Mouse (Mus musculus) heart, postnatal 14 days (tissue): ENCODE measurements around the gene Pan3. TPM values are rescaled to one million over a fixed set of nuclear protein-coding genes. Genes with fewer than 3 reads are reported as not detected.

ENCODE experiments used
- DNase-seq, 2 experiments: peaks; one replicate each; pipeline ENCODE4 v3.0.0; 2021 to 2022
- intact Hi-C: fragments of 180-260 bp; cut with DNase I; formaldehyde crosslinking; loops from one replicate; pipeline ENCODE4 v1.15.1; 2025
- long read RNA-seq, 2 experiments: library from polyadenylated mRNA; stranded (forward); transcript quantifications; one replicate each; pipeline ENCODE4 v2.0.0; 2021
- total RNA-seq, 2 experiments: library from RNA; stranded (reverse); gene quantifications; 2 replicates each; pipeline ENCODE4 v1.2.3; 2021

Pan3 gene
- total RNA-seq: 10 to 100 TPM; 53.9 to 62.5 TPM
- long read RNA-seq, experiment 1, partial matches to known transcripts: 5 of 7 reads
- long read RNA-seq, experiment 1, other reads (novel, unspliced or antisense): 2 of 7 reads
- long read RNA-seq, experiment 2, full-length matches to known transcripts: 2 of 12 reads
- long read RNA-seq, experiment 2, partial matches to known transcripts: 4 of 12 reads
- long read RNA-seq, experiment 2, other reads (novel, unspliced or antisense): 6 of 12 reads

GRCm38 (mm10) chr5:147429535-147430305, at the start of gene Pan3:
Gene Pan3, plus strand, starts transcription at chr5:147430161.
- intact Hi-C loops: loop anchor here (5.0 to 10.0 kb wide), 3 partner anchors 58 to 295 kb away; partner anchors contain the start of gene Flt1
- peak; percentile 97 to 98 for DNase-seq

GRCm38 (mm10) chr5:147381396-147381795, 48.6 kb upstream of the Pan3 start:
- intact Hi-C loops: no loop called here

DNA sequence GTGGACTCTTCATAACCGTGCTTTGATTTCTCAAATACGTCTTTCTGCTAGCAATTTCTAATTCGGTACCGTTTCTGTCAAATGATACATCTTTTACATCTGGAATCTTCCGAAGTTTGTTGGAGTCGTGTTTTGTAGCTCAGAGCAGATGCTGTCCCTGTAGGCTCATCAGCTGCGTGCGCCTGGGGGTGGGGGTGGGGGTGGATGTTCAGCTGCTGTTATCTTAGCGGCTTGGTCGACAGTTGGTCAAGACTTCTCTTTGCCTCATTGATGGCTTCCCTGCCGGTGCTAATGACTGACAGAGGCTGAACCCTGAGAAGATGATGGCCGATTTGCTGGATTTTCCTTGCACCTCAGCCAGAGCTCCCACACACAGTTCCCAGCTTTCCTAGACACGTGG, 43.1 kb upstream of the Pan3 start:
- no peak for DNase-seq
- intact Hi-C loops: no loop called here

More at GRCm38 (mm10) chr5:147381396-147381795, 48.6 kb upstream of the Pan3 start:
- peak; percentile 19 to 28 for DNase-seq

DNA sequence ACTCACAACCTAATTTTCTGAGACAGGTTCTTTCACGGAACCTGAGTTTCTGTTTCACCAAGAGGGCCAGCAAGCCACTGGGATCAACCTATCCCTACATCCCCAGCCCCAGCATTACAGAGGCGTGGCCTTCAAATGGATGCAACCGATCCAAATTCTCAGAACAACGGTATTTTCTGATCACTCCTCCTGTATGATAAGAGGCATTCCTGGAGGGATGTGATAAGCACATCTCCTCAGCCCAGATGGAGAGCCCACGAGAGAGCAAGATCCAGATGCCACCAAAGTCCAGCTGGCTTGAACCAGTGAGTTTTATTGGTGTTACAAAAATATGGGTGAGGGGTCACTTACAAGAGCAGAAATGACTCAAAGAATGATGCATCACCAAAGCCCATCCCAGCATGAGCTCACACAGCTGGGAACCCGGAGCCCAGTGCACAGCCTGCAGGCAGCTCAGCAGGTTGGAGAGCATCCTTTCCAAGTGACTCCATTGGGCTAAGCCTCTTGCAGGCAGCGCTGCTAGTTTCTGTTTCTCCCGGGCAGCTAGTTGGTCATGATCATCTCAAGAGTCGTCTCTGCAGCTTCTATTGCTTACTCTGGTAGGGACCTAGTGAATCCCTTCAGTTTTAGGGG, 41.5 kb upstream of the Pan3 start:
- intact Hi-C loops: no loop called here
- DNase-seq: no peak

- DNase-seq: no peak
- intact Hi-C loops: no loop called here
These were observed 40.9 kb upstream of the Pan3 start for GRCm38 (mm10) chr5:147389052-147389451.

DNA sequence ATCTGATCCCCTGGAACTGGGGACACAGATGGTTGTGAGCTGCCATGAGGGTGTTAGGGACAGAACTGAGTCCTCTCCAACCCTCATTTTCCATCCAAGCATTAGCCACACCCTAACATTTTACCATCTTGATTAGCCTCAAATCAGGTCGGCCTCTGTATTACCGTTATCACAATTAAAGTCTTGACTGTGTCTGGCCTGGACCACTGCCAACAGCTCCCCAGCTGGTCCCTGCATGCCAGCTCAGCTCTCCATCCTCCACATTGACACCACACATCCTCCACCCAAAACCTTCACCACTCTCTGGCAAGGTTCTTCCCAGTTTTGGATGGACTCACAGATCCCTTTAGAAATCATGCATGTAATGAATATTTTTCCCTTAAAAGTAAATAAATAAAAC, 39.2 kb upstream of the Pan3 start:
- DNase-seq: no peak
- intact Hi-C loops: no loop called here

DNA sequence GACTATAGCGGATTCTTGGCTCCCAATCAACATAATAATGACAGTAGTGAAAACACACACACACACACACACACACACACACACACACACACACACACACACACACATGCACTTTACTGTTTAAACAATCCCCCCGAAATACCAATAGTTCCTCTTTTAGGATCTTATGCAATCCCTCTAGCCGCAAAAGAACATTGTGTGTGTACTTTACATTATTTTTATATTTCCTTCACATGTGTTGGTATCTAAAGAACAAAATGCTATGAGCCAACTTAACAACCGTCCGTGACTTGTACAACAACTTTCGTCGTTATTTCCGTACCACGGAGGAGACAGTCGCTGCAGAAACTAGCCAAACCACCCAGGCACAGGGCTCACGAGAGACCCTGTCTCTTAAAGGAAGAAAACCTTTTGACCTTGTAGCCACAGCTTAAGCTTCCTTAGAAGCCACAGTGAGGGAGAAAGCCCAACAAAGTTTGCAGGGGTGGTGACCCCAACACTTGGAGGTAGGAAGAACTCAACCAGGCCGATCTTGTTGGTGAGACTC, 37.2 kb upstream of the Pan3 start:
- DNase-seq: no peak
- intact Hi-C loops: no loop called here

- no peak for DNase-seq
- intact Hi-C loops: no loop called here
These were observed 34.9 kb upstream of the Pan3 start for GRCm38 (mm10) chr5:147395050-147395449.

- intact Hi-C loops: loop anchor here (5.0 kb wide), 1 partner anchor 547 kb away; no protein-coding TSS in a partner anchor
- DNase-seq: peak; percentile 19 to 22
These were observed 30.0 kb upstream of the Pan3 start, which contains the start of gene Flt3 for GRCm38 (mm10) chr5:147399843-147400504. Gene Flt3, minus strand, starts transcription at chr5:147400489.

- intact Hi-C loops: loop anchor here (5.0 kb wide), 1 partner anchor 547 kb away; no protein-coding TSS in a partner anchor
- no peak for DNase-seq
These were observed 29.4 kb upstream of the Pan3 start for GRCm38 (mm10) chr5:147400505-147400979.

DNA sequence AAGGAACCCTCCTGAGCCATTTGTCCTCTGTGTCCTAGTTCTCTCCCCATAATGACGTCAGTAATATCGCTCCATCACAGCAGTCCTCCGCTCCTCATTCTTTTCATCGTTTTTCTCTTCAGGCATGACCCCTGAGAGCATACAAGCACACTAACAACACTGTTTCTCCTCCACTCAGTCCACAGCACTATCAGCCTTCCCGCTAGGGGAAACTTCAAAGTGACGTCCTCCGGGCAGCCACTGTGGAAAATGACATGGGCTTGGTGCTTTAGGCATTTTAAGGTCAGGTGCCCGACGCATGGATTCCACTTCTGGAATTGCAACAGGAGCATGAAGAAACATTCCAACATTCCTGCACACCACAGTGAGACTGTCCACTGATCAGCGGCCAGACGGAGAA, 28.9 kb upstream of the Pan3 start:
- no peak for DNase-seq
- intact Hi-C loops: loop anchor here (5.0 kb wide), 1 partner anchor 546 kb away; no protein-coding TSS in a partner anchor

GRCm38 (mm10) chr5:147402505-147402904, 27.5 kb upstream of the Pan3 start:
- DNase-seq: peak; percentile 51 to 69
- intact Hi-C loops: loop anchor here (5.0 kb wide), 1 partner anchor 545 kb away; no protein-coding TSS in a partner anchor

DNA sequence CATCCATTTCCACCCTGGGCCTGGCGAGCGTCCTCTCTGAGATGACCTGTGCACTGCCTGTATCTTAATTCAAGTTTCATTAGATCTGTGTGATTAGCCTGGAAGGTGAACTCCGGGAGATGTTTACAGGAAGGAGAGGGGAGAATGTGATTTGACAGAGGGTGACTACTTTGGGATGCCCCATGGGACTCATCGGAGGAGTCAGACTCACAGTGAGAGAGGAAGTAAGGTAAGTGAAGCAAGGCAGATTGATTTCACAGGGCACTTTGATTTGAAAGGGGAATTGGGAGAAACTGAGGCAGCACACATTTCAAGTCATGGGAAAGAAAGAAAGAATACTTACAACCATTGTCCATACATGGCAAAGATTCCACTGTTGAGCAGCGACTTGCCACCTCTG, 23.8 kb upstream of the Pan3 start:
- no peak for DNase-seq
- intact Hi-C loops: no loop called here

DNA sequence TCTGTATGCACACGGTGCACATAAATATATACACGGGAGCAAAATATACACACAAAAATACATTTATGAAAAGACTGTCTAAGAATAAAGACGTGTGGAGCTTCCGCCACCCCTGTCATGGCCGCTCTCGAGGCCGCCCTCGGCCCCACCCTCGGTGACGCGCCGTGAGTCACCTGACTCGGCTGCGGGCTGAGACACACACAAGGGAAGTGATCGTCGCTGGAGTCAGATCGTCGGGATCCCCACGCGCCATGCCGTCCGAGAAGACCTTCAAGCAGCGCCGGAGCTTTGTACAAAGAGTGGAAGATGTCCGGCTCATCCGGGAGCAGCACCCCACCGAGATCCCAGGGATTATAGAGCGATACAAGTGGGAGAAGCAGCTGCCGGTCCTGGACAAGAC, 21.2 kb upstream of the Pan3 start:
- intact Hi-C loops: no loop called here
- peak; percentile 13 to 25 for DNase-seq

- intact Hi-C loops: no loop called here
- DNase-seq: no peak
These were observed 19.4 kb upstream of the Pan3 start for GRCm38 (mm10) chr5:147410585-147410984.

- intact Hi-C loops: loop anchor here (5.0 kb wide), 1 partner anchor 434 kb away; no protein-coding TSS in a partner anchor
- DNase-seq: no peak
These were observed 12.0 kb upstream of the Pan3 start for GRCm38 (mm10) chr5:147417986-147418385.

- peak; percentile 66 to 75 for DNase-seq
- intact Hi-C loops: loop anchor here (5.0 kb wide), 1 partner anchor 434 kb away; no protein-coding TSS in a partner anchor
These were observed 11.4 kb upstream of the Pan3 start for GRCm38 (mm10) chr5:147418394-147419121.

DNA sequence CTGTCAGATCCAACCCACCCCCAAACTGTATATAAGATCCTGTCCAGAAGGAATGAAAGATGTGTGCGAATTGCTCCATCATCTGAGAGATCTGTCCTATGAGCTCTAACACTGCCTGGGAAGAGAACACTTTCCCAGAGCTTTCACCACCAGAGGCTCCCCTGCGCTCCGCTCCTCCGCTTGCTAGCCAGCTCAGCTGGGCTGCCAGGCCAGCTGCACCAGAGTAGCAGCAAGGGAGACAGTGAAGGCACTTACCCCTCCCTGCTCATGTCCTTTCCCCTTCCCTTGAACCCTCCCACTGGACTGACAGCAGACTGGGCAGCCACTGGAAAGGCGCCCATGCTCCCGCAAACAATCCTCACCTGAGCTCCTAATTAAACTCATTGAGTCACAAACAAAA, 6.3 kb upstream of the Pan3 start:
- no peak for DNase-seq
- intact Hi-C loops: no loop called here

DNA sequence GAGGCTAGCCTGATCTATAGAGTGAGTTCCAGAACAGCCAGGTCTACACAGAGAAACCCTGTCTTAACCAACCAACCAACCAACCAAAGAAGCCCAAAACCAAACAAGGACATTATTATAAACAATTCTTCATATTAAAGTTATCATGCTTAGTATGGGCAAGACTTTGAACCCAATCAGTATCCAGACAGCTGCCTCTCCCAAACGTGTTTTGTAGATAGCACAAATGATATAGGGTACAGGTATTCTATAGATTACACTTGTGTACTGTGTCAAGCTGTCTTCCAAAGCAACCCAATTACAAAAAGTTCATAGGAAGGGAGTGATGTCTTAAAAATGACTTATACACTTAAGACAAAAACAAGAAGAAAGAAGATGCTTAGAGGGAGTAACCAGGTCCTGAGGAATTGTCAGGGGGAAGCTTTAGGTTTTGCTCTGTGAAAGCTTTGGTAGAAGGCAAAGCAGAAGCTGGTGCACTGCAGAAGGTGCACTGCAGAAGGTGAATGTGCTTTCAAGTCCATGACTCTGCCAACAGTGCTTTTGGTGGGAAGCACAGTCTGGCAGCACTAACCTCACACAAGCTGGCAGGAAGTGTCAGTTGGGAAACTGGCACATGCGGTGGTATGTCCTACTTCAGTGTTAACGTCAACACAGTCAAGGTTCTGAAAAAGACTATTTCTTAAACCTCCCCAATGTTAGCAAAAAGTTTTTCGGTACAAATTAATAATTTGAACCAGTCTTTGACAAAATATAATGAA, 3.7 kb upstream of the Pan3 start:
- intact Hi-C loops: no loop called here

More for the DNA sequence above, 3.7 kb upstream of the Pan3 start:
- DNase-seq: no peak
